ENCODE assay signal across 8 mouse cellular contexts in genomic region chr13:84221820-84222681, GRCm38 (mm10). TPM values are rescaled to one million over a fixed set of nuclear protein-coding genes. Genes with fewer than 3 reads are reported as not detected.
DNase-seq lines count a peak whose midpoint lies in the region; ATAC-seq lines count a peak whose summit lies in the region.

Tmem161b (plus strand) TSS chr13:84222296.

- peak within 1 kb of the TSS; percentile 86 for H3K27ac ChIP-seq in hindbrain, embryonic 15.5 days (replicated peaks)

- no peaks in the 10 kb centered on the region for H3K27me3 ChIP-seq in hindbrain, embryonic 15.5 days

- no peaks in the 10 kb centered on the region for H3K9me3 ChIP-seq in hindbrain, embryonic 15.5 days

- under 1% methylated on average over 49 of the region's 52 CpGs for WGBS in hindbrain, embryonic 15.5 days

- H3K9ac ChIP-seq in hindbrain, embryonic 15.5 days = peak within 1 kb of the TSS; percentile 92

- ATAC-seq in hindbrain, embryonic 15.5 days (ENCODE audit: low FRiP score, low read depth) = peak; percentile 99

- DNase-seq in T-cell, adult 2 months (ENCODE audit: low spot score) = peak; percentile 79
- peak; percentile 85 to 91 for DNase-seq in cerebellum, postnatal 36 days
- DNase-seq in frontal cortex, postnatal 36 days (ENCODE audit: low spot score in 2 of 2) = peak; percentile 89
- DNase-seq in left cerebral cortex, adult 11 months (ENCODE audit: low spot score) = peak; percentile 74
- peak; percentile 90 to 94 for DNase-seq in lung, postnatal 4 days
- DNase-seq in retina, postnatal 7 days (ENCODE audit: low read depth, low spot score) = peak; percentile 87
- DNase-seq in urinary bladder, adult 2 months (ENCODE audit: low spot score) = peak; percentile 75

- H3K4me2 ChIP-seq in hindbrain, embryonic 15.5 days = peak within 1 kb of the TSS; percentile 96

- H3K4me3 ChIP-seq in hindbrain, embryonic 15.5 days = peak within 1 kb of the TSS; percentile 93

- H3K36me3 ChIP-seq in hindbrain, embryonic 15.5 days = no peaks in the 10 kb centered on the region

- peaks cover 36% of the 10 kb centered on the region for H3K4me1 ChIP-seq in hindbrain, embryonic 15.5 days (replicated peaks)

RNA-seq across cellular contexts. Expression of gene Tmem161b, which starts in this region (rescaled TPM):
- 26.5 and 27.3 TPM in 2 replicates for polyA plus RNA-seq in hindbrain, embryonic 15.5 days (2015; fragmentation: Nextera tagmentation; extraction: Ambion mirVana)
- 11.0 and 14.1 TPM in 2 replicates for polyA plus RNA-seq in urinary bladder, adult 2 months (2012; rRNA removed)

Comparison
In these comparisons a context has a peak if more than half of its experiments do, and no peak if none do; other contexts are left out.
1. Peak in every context shown above with its lines: DNase-seq, ATAC-seq, H3K4me3 ChIP-seq and H3K27ac ChIP-seq.